Mouse (Mus musculus): ENCODE measurements around the gene Efna4. TPM values are rescaled to one million over a fixed set of nuclear protein-coding genes. Genes with fewer than 3 reads are reported as not detected.

Efna4 gene
- polyA plus RNA-seq, 1 experiment from 2014 or later = 20.6 TPM

GRCm38 (mm10) chr3:89320581-89321182 is 17.1 kb downstream of the Efna4 start:
- peaks cover 45% of the 10 kb centered on the region for H3K4me1 ChIP-seq (replicated peaks; ENCODE audit: control insufficient read depth, insufficient read depth, low read length)
- under 1% methylated on average over 41 of the region's 41 CpGs for WGBS
- ATAC-seq (replicated peaks; ENCODE audit: low FRiP score, low TSS enrichment, low read depth) = no peak; the same call in 1 of the 2 replicates

GRCm38 (mm10) chr3:89319591-89320350 is 18.1 kb downstream of the Efna4 start:
- whole genome bisulfite sequencing = 2% methylated on average over 58 of the region's 58 CpGs
- peak overlapping the region; percentile 65 for H3K4me2 ChIP-seq (ENCODE audit: low read length)
- peaks cover 32% of the 10 kb centered on the region for H3K27me3 ChIP-seq (replicated peaks; ENCODE audit: control insufficient read depth, insufficient read depth, low read length)
- H3K9me3 ChIP-seq (ENCODE audit: control insufficient read depth, low read length) = no peaks in the 10 kb centered on the region
- H3K4me1 ChIP-seq (replicated peaks; ENCODE audit: control insufficient read depth, insufficient read depth, low read length) = peaks cover 53% of the 10 kb centered on the region
- peak overlapping the region; percentile 49 for H3K4me3 ChIP-seq (ENCODE audit: low read depth, low read length)
- ATAC-seq (replicated peaks; ENCODE audit: low FRiP score, low TSS enrichment, low read depth) (no peak), DNase-seq (ENCODE audit: low spot score) (peak; percentile 73)
- H3K9ac ChIP-seq (ENCODE audit: low read length) = peak overlapping the region; percentile 35; the same call in 1 of the 2 replicates
- no peaks in the 10 kb centered on the region for H3K36me3 ChIP-seq (ENCODE audit: control insufficient read depth, insufficient read depth, low read length)
- peak overlapping the region; percentile 54; the same call in 1 of the 2 replicates for H3K27ac ChIP-seq (ENCODE audit: low read depth)

More at GRCm38 (mm10) chr3:89320581-89321182, 17.1 kb downstream of the Efna4 start:
- H3K4me3 ChIP-seq (ENCODE audit: low read depth, low read length) = peak overlapping the region; percentile 49
- H3K27me3 ChIP-seq (replicated peaks; ENCODE audit: control insufficient read depth, insufficient read depth, low read length) = peaks cover 32% of the 10 kb centered on the region
- no peaks in the 10 kb centered on the region for H3K36me3 ChIP-seq (ENCODE audit: control insufficient read depth, insufficient read depth, low read length)
- H3K9me3 ChIP-seq (ENCODE audit: control insufficient read depth, low read length) = no peaks in the 10 kb centered on the region
- H3K4me2 ChIP-seq (ENCODE audit: low read length) = peak overlapping the region; percentile 65
- H3K9ac ChIP-seq (ENCODE audit: low read length) = peak overlapping the region; percentile 48
- H3K27ac ChIP-seq (ENCODE audit: low read depth) = peak overlapping the region; percentile 29; the same call in 1 of the 2 replicates
- DNase-seq (ENCODE audit: low spot score) = peak; percentile 84

GRCm38 (mm10) chr3:89318971-89319590 is 18.7 kb downstream of the Efna4 start:
- Histone ChIP-seq H3K9ac (ENCODE audit: low read length) (peak overlapping the region; percentile 35; the same call in 1 of the 2 replicates), H3K4me3 (ENCODE audit: low read depth, low read length) (peak overlapping the region; percentile 49), H3K27ac (ENCODE audit: low read depth) (no peak overlapping the region), H3K4me1 (replicated peaks; ENCODE audit: control insufficient read depth, insufficient read depth, low read length) (peaks cover 56% of the 10 kb centered on the region), H3K9me3 (ENCODE audit: control insufficient read depth, low read length) (no peaks in the 10 kb centered on the region), H3K4me2 (ENCODE audit: low read length) (peak overlapping the region; percentile 65), H3K36me3 (ENCODE audit: control insufficient read depth, insufficient read depth, low read length) (no peaks in the 10 kb centered on the region), H3K27me3 (replicated peaks; ENCODE audit: control insufficient read depth, insufficient read depth, low read length) (peaks cover 32% of the 10 kb centered on the region)
- no peak for ATAC-seq (replicated peaks; ENCODE audit: low FRiP score, low TSS enrichment, low read depth)
- 23% methylated on average over 21 of the region's 21 CpGs for WGBS
- peak; percentile 69 for DNase-seq (ENCODE audit: low spot score)

GRCm38 (mm10) chr3:89318316-89318715 is 19.5 kb downstream of the Efna4 start:
- DNase-seq (ENCODE audit: low spot score) = no peak
- Histone ChIP-seq H3K9ac (ENCODE audit: low read length) (no peak overlapping the region), H3K27ac (ENCODE audit: low read depth) (no peak overlapping the region), H3K9me3 (ENCODE audit: control insufficient read depth, low read length) (no peaks in the 10 kb centered on the region), H3K4me2 (ENCODE audit: low read length) (no peak overlapping the region), H3K36me3 (ENCODE audit: control insufficient read depth, insufficient read depth, low read length) (no peaks in the 10 kb centered on the region), H3K27me3 (replicated peaks; ENCODE audit: control insufficient read depth, insufficient read depth, low read length) (peaks cover 32% of the 10 kb centered on the region), H3K4me3 (ENCODE audit: low read depth, low read length) (no peak overlapping the region), H3K4me1 (replicated peaks; ENCODE audit: control insufficient read depth, insufficient read depth, low read length) (peaks cover 56% of the 10 kb centered on the region)
- 69% methylated on average over 8 of the region's 8 CpGs for WGBS
- no peak for ATAC-seq (replicated peaks; ENCODE audit: low FRiP score, low TSS enrichment, low read depth)

- Histone ChIP-seq H3K4me3 (ENCODE audit: low read depth, low read length) (no peak overlapping the region), H3K9me3 (ENCODE audit: control insufficient read depth, low read length) (no peaks in the 10 kb centered on the region)
- 64% methylated on average over 6 of the region's 6 CpGs for WGBS
These were observed 20.6 kb downstream of the Efna4 start for GRCm38 (mm10) chr3:89317246-89317645.

GRCm38 (mm10) chr3:89316833-89317232 is 21.0 kb downstream of the Efna4 start:
- peaks cover 54% of the 10 kb centered on the region for H3K4me1 ChIP-seq (replicated peaks; ENCODE audit: control insufficient read depth, insufficient read depth, low read length)
- peak overlapping the region; percentile 34 for H3K4me2 ChIP-seq (ENCODE audit: low read length)
- H3K27ac ChIP-seq (ENCODE audit: low read depth) = no peak overlapping the region
- DNase-seq (ENCODE audit: low spot score) (peak; percentile 89), ATAC-seq (replicated peaks; ENCODE audit: low FRiP score, low TSS enrichment, low read depth) (peak; percentile 28; the same call in 1 of the 2 replicates)
- H3K36me3 ChIP-seq (ENCODE audit: control insufficient read depth, insufficient read depth, low read length) = no peaks in the 10 kb centered on the region
- WGBS = 0% methylated on average over 4 of the region's 4 CpGs
- H3K9me3 ChIP-seq (ENCODE audit: control insufficient read depth, low read length) = no peaks in the 10 kb centered on the region
- no peak overlapping the region for H3K4me3 ChIP-seq (ENCODE audit: low read depth, low read length)
- H3K27me3 ChIP-seq (replicated peaks; ENCODE audit: control insufficient read depth, insufficient read depth, low read length) = peaks cover 32% of the 10 kb centered on the region
- H3K9ac ChIP-seq (ENCODE audit: low read length) = no peak overlapping the region

More at GRCm38 (mm10) chr3:89317246-89317645, 20.6 kb downstream of the Efna4 start:
- H3K4me1 ChIP-seq (replicated peaks; ENCODE audit: control insufficient read depth, insufficient read depth, low read length) = peaks cover 56% of the 10 kb centered on the region
- H3K27ac ChIP-seq (ENCODE audit: low read depth) = no peak overlapping the region
- H3K9ac ChIP-seq (ENCODE audit: low read length) = no peak overlapping the region
- peaks cover 32% of the 10 kb centered on the region for H3K27me3 ChIP-seq (replicated peaks; ENCODE audit: control insufficient read depth, insufficient read depth, low read length)
- H3K4me2 ChIP-seq (ENCODE audit: low read length) = no peak overlapping the region; the same call in 1 of the 2 replicates
- H3K36me3 ChIP-seq (ENCODE audit: control insufficient read depth, insufficient read depth, low read length) = no peaks in the 10 kb centered on the region
- no peak for ATAC-seq (replicated peaks; ENCODE audit: low FRiP score, low TSS enrichment, low read depth)
- DNase-seq (ENCODE audit: low spot score) = no peak

GRCm38 (mm10) chr3:89315930-89316831 is 21.6 kb downstream of the Efna4 start:
- Histone ChIP-seq H3K36me3 (ENCODE audit: control insufficient read depth, insufficient read depth, low read length) (no peaks in the 10 kb centered on the region), H3K27ac (ENCODE audit: low read depth) (no peak overlapping the region), H3K27me3 (replicated peaks; ENCODE audit: control insufficient read depth, insufficient read depth, low read length) (peaks cover 28% of the 10 kb centered on the region), H3K9ac (ENCODE audit: low read length) (no peak overlapping the region), H3K4me2 (ENCODE audit: low read length) (peak overlapping the region; percentile 53), H3K4me1 (replicated peaks; ENCODE audit: control insufficient read depth, insufficient read depth, low read length) (peaks cover 47% of the 10 kb centered on the region), H3K9me3 (ENCODE audit: control insufficient read depth, low read length) (no peaks in the 10 kb centered on the region), H3K4me3 (ENCODE audit: low read depth, low read length) (peak overlapping the region; percentile 12; the same call in 1 of the 2 replicates)
- DNase-seq (ENCODE audit: low spot score) (no peak), ATAC-seq (replicated peaks; ENCODE audit: low FRiP score, low TSS enrichment, low read depth) (no peak; the same call in 1 of the 2 replicates)
- 18% methylated on average over 40 of the region's 40 CpGs for WGBS
